Mouse (Mus musculus): ENCODE measurements around the gene Atrn. TPM values are rescaled to one million over a fixed set of nuclear protein-coding genes. Genes with fewer than 3 reads are reported as not detected.

The Atrn gene
- total and polyA plus RNA-seq, 3 experiments: 4.0 to 5.8 (median 4.5) TPM

- DNase-seq (ENCODE audit: extremely low read depth): no peak
- Histone ChIP-seq H3K4me2 (ENCODE audit: insufficient read depth, low read depth, poor library complexity, severe bottlenecking) (no peak overlapping the region), H3K9ac (ENCODE audit: insufficient read depth, low read depth) (no peak overlapping the region), H3K27me3 (replicated peaks) (peaks cover 19% of the 10 kb centered on the region), H3K4me3 (replicated peaks in 1 of 3; ENCODE audit: low read depth in 2 of 3, low read length in 2 of 3, poor library complexity in 1 of 3) (no peak overlapping the region), H3K4me1 (ENCODE audit: control insufficient read depth in 1 of 2, insufficient read depth in 2 of 2) (peaks cover 17 to 37% of the 10 kb centered on the region in 2 experiments), H3K79me2 (replicated peaks; ENCODE audit: control insufficient read depth, extremely low read depth, insufficient read depth, poor library complexity, severe bottlenecking) (no peaks in the 10 kb centered on the region), H3K36me3 (replicated peaks in 1 of 2; ENCODE audit: control insufficient read depth in 1 of 2, insufficient read depth in 1 of 2, low read length in 1 of 2) (no peaks in the 10 kb centered on the region), H3K9me3 (replicated peaks; ENCODE audit: low read length) (no peaks in the 10 kb centered on the region), H3K27ac (ENCODE audit: insufficient read depth, low read depth) (no peak overlapping the region)
- in situ Hi-C loops (cut with MboI; ENCODE audit: low pct_ligation_motif_present, low pct_unique_long_range_greater_than_20kb, low sequenced_read_pairs) (no loop called here), dilution Hi-C loops (cut with MboI; ENCODE audit: extremely low pct_ligation_motif_present, extremely low pct_unique_long_range_greater_than_20kb, low sequenced_read_pairs) (no loop called here)
- TF ChIP-seq CTCF (conservative IDR thresholded peaks at IDR 0.05 in 1 of 2, IDR thresholded peaks at IDR 0.05 in 1 of 2; ENCODE audit: low read depth in 2 of 2, low read length in 2 of 2) (no peak), MAFK (IDR thresholded peaks at IDR 0.05; ENCODE audit: insufficient replicate concordance, low read length) (no peak), POLR2A (IDR thresholded peaks at IDR 0.05; ENCODE audit: low read depth, low read length) (no peak), SIN3A (IDR thresholded peaks at IDR 0.05; ENCODE audit: low read length) (no peak), IRF4 (IDR thresholded peaks at IDR 0.05; ENCODE audit: low read depth, low read length) (no peak), MAZ (IDR thresholded peaks at IDR 0.05; ENCODE audit: low read depth, low read length) (no peak), HCFC1 (IDR thresholded peaks at IDR 0.05; ENCODE audit: low read depth, low read length) (no peak)
Observed at GRCm38 (mm10) chr2:131058672-131059071, 152.4 kb downstream of the Atrn start.

DNA sequence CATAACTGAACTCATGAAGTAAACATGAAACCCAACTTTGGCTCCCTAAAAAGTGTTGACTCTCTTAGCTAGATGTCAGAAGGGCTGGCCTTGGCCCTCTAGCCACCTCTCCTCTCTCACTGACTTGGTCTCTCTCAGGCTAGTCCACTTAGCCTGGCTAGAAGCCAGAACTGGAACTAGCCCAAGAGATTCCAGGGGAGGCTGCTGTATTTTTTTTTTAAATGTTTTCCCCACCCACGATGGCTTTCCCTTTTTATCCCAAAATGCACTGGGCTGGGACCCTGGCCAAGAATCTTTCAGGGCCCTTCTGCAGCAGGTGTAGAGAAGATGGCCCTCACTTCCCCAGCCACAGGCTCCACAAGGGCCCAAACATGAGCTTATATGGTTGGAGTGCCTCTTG, 153.1 kb downstream of the Atrn start:
- H3K9ac ChIP-seq (ENCODE audit: insufficient read depth, low read depth): no peak overlapping the region
- no peak overlapping the region for H3K4me3 ChIP-seq (replicated peaks in 1 of 3; ENCODE audit: low read depth in 2 of 3, low read length in 2 of 3, poor library complexity in 1 of 3)
- H3K9me3 ChIP-seq (replicated peaks; ENCODE audit: low read length): no peaks in the 10 kb centered on the region
- dilution Hi-C loops (cut with MboI; ENCODE audit: extremely low pct_ligation_motif_present, extremely low pct_unique_long_range_greater_than_20kb, low sequenced_read_pairs) (no loop called here), in situ Hi-C loops (cut with MboI; ENCODE audit: low pct_ligation_motif_present, low pct_unique_long_range_greater_than_20kb, low sequenced_read_pairs) (no loop called here)
- H3K4me1 ChIP-seq (ENCODE audit: control insufficient read depth in 1 of 2, insufficient read depth in 2 of 2): peaks cover 10 to 30% of the 10 kb centered on the region in 2 experiments
- no peaks in the 10 kb centered on the region for H3K36me3 ChIP-seq (replicated peaks in 1 of 2; ENCODE audit: control insufficient read depth in 1 of 2, insufficient read depth in 1 of 2, low read length in 1 of 2)
- no peak for TF ChIP-seq TCF12 (IDR thresholded peaks at IDR 0.05; ENCODE audit: low read depth, low read length)
- TF ChIP-seq CHD1 (IDR thresholded peaks at IDR 0.05; ENCODE audit: low read depth, low read length): no peak
- TF ChIP-seq RAD21 (IDR thresholded peaks at IDR 0.05; ENCODE audit: low read depth, low read length): no peak
- TF ChIP-seq NRF1 (IDR thresholded peaks at IDR 0.05; ENCODE audit: low read depth, low read length): no peak
- TF ChIP-seq RCOR1 (conservative IDR thresholded peaks at IDR 0.05; ENCODE audit: low read depth, low read length): no peak
- no peak for TF ChIP-seq IRF4 (IDR thresholded peaks at IDR 0.05; ENCODE audit: low read depth, low read length)
- no peak for TF ChIP-seq TBP (conservative IDR thresholded peaks at IDR 0.05; ENCODE audit: low read depth, low read length)
- TF ChIP-seq JUND (conservative IDR thresholded peaks at IDR 0.05; ENCODE audit: low read depth, low read length): no peak
- no peak for TF ChIP-seq ZC3H11A (IDR thresholded peaks at IDR 0.05; ENCODE audit: low read depth, low read length)
- no peak for TF ChIP-seq USF1 (IDR thresholded peaks at IDR 0.05; ENCODE audit: low read depth, low read length)
- TF ChIP-seq CTCF (conservative IDR thresholded peaks at IDR 0.05 in 1 of 2, IDR thresholded peaks at IDR 0.05 in 1 of 2; ENCODE audit: low read depth in 2 of 2, low read length in 2 of 2): no peak
- TF ChIP-seq EP300 (IDR thresholded peaks at IDR 0.05; ENCODE audit: low read length): no peak
- no peak for TF ChIP-seq ZNF384 (IDR thresholded peaks at IDR 0.05; ENCODE audit: low read depth, low read length)
- TF ChIP-seq BHLHE40 (IDR thresholded peaks at IDR 0.05; ENCODE audit: low read depth, low read length): no peak
- no peak for TF ChIP-seq SMC3 (IDR thresholded peaks at IDR 0.05; ENCODE audit: low read depth, low read length)
- TF ChIP-seq UBTF (IDR thresholded peaks at IDR 0.05; ENCODE audit: low read depth, low read length): no peak
- TF ChIP-seq ELF1 (IDR thresholded peaks at IDR 0.05; ENCODE audit: low read depth, low read length): no peak
- H3K79me2 ChIP-seq (replicated peaks; ENCODE audit: control insufficient read depth, extremely low read depth, insufficient read depth, poor library complexity, severe bottlenecking): no peaks in the 10 kb centered on the region
- no peak overlapping the region for H3K27ac ChIP-seq (ENCODE audit: insufficient read depth, low read depth)
- DNase-seq (ENCODE audit: extremely low read depth): no peak
- H3K4me2 ChIP-seq (ENCODE audit: insufficient read depth, low read depth, poor library complexity, severe bottlenecking): no peak overlapping the region
- peaks cover 14% of the 10 kb centered on the region for H3K27me3 ChIP-seq (replicated peaks)

All from CH12.LX (cell line).